Mouse (Mus musculus): ENCODE measurements around the gene Phldb1.
"Not testable (repeated sequence)": the region's sequence is repeated elsewhere in the genome, so short reads cannot be mapped to it uniquely, and the experiment has no call there.

Phldb1 gene

DNA sequence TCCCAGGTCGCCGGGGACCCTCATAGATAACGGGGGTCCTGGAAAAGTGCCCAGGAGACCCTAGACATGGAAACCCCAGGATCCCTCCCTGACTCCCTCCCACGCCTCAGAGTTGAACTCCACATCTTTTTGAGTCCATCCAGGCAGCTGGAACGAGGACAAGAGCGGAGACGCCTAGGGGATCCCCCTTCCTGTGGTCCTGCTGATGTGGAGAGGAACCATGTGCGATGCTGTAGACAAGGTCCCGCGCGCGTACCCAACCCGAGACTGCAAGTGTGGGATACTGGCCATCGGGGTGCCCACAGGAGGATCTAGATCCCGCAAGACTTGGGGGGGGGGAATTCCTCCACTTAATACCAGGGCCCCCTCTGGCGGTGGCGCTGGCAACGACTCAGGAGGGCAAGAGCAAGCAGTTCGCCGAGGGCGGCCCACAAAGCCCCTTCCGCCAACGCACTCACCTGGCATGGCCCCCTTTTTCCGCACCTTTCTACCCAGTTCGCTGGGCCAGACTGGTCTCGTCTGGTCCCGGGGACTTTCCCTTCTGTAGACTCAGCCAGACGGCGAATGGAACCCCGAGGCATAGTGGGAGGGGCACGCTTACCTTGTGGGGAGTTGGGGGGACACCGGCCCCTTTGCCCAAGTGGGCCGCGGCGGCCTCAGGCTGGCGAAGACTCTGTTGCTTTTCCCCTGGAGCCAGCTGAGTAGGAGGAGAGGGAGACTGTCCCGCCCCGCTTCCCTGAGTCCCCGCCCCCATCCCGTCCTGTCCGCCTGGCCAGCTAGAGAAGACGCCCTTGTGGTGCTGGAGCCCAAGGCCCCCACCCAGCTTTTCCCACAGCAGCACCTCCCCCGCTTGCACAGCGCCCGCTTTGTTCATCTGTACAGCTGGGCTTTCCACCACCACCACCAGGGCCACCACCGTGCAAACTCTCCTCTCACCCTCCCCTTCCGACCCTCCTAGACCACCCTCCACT, at the start of gene Phldb1:
Gene Phldb1, minus strand, starts transcription at position 675 of the 971 bp plus-strand sequence.
- peak; percentile 71 for DNase-seq (ENCODE audit: low read depth, low spot score)

DNA sequence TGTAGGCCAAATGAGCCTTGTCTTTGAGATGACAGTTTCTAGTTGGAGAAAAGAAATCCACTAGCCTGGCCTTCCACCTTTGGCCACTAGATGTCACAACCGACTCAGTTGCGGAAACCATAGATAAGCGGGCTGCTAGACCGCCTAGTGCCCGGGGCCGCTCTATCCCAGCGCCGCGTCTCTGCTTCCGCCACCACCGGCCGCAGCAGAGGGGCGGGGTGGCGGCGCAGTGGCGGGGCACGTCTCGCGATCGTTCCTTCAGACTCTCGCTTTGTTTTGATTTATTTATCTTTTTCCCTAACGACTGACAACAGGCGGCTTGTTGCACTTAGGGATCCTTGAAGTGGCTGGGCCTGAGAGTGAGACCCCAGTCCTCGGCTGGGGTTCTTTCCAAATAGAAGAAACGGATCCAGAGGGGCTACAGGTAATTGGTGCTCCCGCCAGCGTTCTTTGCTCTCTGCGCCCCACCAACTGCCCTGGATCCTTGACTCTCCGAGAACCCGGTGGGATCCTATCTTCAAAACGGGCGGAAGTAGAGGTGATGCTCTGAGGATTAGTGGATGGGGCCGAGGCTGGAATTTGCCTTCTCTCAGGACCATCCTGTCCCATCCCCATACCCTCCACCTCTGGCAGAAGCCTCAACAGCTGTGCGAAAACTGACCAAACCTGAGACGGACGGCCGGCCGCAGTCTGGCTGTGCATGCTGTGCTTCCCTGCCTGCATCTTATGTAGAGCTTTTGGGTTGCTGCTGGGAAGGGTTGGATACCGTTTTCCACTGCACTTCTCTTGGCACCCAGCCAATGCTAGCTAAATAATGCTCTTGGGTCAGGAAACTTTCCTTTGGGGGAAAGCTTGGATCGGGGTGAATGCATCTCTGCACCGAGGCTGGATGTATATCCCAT, 38.0 kb upstream of the Phldb1 start:
- peak; percentile 93 for DNase-seq (ENCODE audit: low read depth, low spot score)

DNA sequence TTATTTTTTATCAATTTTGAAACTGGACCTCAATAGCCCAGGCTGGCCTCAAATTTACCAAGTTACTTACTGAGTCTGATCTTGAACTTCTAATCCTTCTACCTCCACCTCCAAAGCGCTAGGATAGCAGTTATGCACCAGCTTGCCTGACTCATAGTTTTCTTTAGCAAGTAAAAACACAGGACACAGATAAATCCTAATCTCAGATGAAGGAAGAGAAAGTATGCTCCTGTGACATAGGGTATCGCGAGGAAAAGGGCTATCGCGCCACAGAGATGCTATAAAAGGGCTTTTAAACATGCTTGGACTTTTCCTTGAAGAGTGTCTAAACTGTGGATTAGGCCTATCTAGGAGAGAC, 37.4 kb upstream of the Phldb1 start:
- no peak for DNase-seq (ENCODE audit: low read depth, low spot score)

DNA sequence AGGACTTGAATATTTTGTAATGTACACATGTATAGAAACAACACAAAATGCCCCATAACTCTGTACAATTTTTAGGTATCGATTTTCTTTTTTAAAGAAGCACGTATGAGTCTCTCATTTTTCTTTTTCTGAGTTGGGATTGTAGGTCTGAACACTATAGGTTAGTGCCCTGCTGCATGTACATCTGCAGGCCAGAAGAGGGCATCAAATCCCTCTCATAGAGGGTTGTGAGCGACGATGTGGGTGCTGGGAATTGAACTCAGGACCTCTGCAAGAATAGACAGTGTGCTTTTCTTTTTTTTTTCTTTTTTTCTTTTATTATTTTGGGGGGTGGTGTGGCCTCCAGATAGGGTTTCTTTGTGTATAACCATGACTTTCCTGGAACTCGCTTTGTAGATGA, 36.4 kb upstream of the Phldb1 start:
- DNase-seq (ENCODE audit: low read depth, low spot score): no peak

DNA sequence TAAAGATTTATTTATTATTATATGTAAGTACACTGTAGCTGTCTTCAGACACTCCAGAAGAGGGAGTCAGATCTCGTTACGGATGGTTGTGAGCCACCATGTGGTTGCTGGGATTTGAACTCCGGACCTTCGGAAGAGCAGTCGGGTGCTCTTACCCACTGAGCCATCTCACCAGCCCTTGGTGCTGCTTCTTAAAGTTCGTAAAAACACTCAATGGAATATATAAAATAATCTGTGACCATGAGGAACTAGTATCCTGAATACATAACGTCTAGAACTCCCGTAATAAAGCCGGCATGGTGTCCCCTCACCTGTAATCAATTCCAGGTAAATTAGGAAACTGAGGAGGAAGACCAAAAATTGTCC, 33.0 kb upstream of the Phldb1 start:
- not testable (repeated sequence) for DNase-seq (ENCODE audit: low read depth, low spot score)

DNA sequence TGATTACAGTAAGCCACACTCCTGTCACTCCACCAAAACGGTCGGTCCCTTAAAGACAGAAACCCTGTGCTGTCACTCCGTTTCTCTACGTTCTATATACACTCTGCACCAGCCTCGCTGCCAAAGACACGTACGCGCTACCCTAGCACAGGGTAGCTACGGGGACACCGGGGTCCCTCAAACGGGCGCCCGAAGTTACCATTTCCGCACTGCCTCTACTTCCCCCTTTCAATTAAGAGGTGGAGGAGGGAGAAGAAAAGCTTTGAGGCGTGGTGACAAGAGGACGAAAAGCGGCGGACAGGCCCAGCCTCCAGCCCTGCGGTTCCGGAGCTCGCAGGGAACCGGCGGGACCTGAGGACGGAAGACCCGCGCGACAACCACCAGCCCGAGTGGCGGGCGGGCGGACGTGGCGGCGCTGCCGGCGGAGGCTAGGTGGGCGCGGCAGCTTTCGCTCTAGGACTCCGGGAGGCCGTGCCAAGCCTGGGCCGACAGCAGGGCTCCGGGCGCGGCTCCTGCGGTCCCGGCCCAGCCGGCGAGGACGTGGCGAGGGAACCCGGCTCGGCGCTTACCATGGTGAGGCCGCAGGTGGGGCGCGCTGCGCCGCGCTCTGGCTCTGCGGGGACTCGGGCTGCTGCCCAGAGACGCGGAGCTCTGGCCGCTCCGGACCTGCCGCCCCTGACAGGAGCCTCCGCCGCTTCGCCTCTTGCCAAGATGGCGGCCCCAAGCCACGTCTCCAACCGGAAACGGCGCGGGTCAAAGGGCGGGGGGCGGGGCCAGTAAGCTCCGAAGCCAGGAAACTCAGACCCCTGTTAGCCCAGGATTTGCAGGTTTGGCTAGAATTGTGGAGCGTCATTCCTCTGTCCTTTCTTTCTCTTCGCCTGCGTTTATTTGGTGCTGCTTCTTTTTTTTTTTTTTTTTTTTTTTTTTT, 32.4 kb upstream of the Phldb1 start, which contains the start of the genes Arcn1 and Ift46:
Gene Arcn1, minus strand, starts transcription at position 745 of the 928 bp plus-strand sequence.
Gene Ift46, plus strand, starts transcription at position 808 of the 928 bp plus-strand sequence.
- peak; percentile 86 for DNase-seq (ENCODE audit: low read depth, low spot score)

DNA sequence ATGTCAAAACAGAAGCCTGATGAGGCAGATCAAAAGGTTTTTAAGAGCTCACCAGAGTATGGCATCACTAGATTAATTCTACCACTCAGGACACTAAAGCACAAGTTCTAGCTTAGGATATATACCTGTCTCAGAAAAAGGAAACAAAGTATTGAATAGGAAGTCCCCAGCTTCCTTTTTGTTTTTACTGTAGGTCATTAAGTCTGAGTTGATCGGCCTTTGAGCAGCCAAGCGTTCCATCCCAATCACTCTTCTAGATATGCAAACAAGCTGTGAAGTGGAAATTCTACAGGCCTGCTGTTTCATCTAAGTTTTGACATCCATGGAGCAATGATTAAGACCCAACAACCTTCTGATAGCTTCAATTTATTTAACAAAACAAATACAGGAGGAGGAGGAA, 25.9 kb upstream of the Phldb1 start:
- no peak for DNase-seq (ENCODE audit: low read depth, low spot score)

DNA sequence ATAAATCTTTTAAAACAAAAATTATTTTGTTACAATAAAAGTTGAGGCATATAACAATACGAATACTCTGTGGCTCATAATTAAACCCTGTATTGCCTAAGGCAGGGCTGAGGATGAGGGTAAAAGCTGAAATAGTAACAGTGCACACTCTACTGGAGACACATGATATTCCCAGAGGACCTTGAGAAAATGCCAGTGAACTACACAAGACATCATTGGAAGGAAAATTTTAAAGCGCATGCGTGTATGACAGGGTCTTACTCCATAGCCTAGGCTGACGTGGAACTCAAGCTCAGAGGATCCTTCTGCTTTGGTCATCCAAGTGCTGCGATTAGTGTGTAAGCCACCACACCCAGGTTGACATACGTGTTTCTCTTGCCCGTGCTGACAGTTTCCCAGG, 13.5 kb upstream of the Phldb1 start:
- no peak for DNase-seq (ENCODE audit: low read depth, low spot score)

DNA sequence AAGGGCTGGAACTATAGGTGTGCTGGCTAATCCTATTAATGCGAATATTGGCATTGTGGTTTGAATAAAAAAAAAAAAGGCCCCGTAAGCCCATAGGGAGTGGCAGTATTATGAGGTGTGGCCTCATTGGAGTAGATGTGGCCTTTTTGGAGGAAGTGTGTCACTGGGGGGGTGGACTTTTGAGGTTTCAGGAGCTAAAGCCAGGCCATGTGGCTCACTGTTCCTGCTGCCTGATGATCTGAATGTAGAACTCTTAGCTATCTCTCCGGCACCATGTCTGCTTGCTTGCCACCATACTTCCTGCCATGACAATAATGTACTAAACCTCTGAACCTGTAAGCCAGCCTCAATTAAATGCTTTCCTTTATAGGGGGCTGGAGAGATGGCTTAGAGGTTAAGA, 12.3 kb upstream of the Phldb1 start:
- no peak for DNase-seq (ENCODE audit: low read depth, low spot score)

DNA sequence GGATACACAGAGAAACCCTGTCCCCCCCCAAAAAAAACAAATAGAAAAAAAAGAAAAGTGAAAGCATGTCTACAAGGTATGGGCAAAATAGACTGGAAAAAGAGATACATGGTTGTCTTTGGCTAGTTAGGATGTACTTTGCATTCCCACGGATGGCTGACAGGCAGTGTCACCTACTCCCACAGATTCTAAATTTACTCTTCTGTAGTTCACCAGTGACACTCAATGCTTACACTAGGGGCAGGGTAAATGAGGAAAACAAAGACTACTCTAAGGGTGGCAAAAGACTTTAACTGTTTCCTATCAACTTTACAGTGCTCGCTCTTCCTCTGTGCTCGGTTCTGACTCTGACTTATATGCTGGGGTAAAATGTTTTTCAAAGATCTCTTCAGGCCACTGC, 11.7 kb upstream of the Phldb1 start:
- DNase-seq (ENCODE audit: low read depth, low spot score): no peak

DNA sequence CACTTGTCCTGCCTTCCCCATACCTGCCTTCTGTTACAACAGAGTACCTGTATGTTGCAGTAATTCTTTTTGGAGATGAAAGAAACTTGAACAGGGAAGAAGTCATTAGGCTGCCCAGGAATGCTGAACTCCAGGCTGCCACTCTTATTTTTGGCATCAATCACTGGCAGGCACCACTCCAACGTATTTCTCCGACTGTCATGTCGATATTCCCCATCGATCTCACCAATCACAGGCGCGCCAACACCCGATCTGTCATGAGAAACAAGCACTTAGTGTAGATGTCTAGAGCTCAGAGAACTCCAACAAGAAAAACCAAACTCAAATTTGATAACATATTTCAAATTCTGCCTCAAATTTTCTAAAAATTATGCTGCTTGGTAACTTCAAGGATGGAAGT, 10.4 kb upstream of the Phldb1 start:
- DNase-seq (ENCODE audit: low read depth, low spot score): no peak

DNA sequence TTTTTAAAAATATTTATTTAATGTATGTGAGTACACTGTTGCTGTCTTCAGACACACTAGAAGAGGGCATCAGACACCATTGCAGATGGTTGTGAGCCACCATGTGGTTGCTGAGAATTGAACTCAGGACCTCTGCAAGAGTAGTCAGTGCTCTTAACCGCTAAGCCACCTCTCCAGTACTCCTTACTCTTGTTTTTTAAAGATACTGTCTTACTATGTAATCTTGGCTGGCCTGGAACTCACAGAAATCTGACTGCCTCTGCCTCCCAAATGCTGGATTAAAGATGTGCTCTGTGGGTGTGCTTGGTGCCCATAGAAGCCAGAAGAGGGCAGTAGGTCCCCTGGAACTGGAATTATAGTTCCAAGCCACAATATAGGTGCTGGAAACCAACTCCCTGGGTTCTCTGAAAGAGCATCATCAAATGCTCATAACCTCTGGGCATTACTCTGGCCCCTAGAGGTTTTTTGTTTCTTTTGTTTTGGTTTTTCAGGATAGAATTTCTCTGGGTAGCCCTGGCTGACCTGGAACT, 5.7 kb upstream of the Phldb1 start:
- no peak for DNase-seq (ENCODE audit: low read depth, low spot score)

DNA sequence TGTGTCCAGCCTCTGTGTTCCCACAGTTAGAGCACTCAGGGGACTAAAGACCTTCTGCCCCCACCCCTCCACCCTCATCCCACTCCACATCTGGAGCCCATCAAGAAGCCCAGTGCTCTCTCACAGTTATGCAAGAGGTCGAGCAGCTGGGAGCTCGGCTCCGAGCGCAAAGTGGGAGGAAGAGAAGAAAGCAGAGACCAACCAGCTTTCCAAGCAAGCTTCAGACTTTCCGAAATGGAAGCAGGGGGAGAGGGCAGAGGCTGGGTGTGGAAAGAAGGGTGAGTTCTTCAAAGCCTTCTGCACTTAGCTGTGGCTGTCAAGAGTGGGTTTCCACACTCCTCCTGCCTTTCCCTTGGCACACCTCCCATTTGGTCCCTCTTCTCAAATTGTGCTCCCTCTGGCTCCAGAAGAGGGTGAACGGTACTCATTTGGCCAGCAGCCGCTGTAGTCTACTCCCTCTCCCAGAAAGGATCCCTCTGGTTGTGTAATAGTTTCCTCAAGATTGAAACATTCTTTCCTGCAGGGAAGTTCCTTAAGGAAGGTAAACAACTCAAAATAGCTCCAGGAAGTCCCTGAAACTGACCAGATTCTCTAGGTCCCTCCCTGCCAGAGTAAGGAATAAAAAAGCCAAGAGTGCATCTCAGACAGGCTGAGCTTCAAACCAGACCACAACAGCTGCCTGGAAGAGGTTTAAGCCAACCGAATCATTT, 2.4 kb upstream of the Phldb1 start:
- peak; percentile 73 for DNase-seq (ENCODE audit: low read depth, low spot score)

DNA sequence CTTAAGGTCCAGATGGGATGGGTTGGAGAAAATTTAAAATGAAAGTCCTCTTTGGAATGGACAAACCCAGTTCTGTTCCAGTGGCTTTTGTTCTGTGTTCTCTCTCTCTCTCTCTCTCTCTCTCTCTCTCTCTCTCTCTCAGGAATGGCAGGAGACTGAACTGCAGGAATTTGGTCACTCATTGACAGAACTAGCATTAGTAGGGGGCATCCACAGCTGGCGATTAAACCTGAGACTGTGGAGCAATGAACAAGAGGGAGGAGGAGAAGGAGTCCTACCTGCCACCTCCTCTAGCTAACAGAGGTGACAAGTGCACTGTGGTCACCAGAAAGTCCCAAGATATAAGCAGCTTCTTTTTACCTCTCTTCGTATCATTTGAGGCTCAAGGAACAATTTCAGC, 1.3 kb upstream of the Phldb1 start:
- no peak for DNase-seq (ENCODE audit: low read depth, low spot score)

DNA sequence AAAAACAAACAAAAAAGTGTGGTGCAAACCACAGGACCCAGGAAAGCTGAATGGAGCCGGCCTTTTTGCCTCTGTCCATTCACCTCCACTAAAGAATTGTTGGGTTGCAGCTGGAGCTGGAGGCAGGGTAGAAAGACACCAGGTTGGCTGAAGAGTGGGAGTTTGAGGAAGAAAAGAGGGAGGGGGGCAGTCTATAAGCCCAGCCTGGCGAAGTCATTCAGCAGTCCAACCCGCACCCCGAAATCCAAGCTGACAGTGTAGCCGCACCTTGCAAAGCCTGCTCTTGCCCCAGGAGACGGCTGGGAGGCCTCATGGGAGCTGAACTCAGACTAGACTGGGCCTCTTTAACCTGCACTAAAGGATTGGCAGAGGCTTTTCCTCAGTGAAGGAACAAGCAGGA, 888 bp upstream of the Phldb1 start:
- no peak for DNase-seq (ENCODE audit: low read depth, low spot score)

DNA sequence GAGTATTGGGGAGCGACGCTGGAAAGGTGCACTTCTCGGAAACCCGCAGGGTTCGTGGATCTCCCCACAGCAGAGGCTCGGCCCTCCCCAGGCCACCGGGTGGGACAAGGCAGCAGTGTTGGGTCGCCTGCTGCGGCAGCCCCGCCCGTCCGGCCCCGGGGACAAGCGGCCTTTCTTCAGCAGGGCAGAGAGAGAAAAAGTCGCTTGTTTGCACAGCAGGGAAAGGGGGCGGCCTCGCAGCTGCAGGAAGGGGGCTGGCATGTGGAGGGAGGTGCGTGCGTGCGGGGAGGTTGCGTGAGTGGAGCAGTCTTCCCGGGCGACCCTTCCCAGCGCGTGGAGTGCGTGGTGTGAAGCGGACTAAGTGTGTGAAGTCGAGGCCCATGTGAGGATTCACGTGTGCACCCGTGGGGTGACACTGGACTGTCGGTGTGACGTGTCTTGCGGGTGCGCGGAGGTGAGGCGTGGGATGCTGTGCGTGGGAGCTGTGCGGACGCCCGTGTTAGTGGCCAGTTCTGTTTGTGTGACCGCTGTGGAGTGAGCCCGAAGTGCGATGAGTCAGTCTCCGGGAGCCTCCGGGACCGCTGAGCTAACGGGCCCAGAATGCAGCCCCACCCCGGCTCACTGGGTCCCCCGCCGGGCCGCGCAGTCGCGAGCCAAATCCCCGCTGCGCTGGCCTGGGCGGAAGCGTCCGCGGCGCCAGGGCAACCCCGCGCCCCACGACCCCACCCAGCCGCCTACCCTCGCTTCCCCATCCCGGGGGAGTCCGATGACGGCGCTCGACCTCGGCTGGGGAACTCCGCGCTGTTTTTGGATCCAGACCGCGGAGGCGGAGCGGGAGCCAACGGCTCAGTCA, 1.1 kb downstream of the Phldb1 start:
- no peak for DNase-seq (ENCODE audit: low read depth, low spot score)

DNA sequence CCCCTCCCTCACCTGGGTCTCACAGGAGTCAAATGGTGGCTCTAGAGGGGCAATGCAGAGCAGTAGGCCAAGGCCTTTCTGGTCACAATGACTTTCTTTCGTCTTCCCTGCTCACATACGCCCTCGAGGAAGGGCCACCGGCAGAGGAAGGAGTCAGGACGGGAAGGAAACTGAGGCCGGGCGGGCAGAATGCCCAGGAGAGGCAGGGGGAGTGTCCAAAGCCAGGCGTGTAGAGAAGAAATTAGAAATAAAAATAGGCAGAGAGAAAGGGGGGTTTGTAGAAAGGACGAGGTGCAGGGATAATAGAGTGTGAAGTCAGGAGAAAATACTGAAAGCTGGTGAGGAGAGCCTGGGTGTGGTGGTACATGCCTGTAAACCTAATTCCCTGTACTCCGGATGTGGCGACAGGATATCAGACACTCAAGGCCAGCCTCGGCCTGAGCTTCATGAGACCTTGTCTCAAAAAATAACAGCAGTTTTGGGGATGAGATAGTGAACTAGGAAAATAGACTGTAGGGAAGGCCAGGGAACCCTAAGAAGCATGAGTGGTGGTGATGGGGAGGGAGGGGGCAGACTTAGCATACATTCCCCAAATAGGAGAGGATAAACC, 2.0 kb downstream of the Phldb1 start:
- DNase-seq (ENCODE audit: low read depth, low spot score): no peak

DNA sequence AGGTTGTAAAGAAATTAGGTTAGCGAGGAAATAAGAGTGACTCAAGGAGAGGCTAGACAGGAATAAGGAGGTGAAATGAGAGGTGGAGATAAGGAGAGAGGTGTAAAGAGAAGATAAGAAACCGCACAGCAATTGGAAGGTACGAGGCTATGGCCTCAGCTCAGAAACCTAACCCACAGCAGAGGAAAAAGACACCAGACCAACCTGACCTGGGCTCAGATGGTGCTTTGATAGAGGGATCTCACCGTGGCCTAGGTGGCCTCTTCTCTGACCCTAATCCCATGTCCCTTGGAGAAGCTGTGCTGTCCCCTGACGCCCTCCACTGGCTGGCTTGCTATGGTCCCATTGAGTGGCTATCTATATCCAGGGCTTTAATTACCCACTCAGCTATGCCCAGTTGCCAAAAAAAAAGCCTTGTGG, 2.9 kb downstream of the Phldb1 start:
- no peak for DNase-seq (ENCODE audit: low read depth, low spot score)

DNA sequence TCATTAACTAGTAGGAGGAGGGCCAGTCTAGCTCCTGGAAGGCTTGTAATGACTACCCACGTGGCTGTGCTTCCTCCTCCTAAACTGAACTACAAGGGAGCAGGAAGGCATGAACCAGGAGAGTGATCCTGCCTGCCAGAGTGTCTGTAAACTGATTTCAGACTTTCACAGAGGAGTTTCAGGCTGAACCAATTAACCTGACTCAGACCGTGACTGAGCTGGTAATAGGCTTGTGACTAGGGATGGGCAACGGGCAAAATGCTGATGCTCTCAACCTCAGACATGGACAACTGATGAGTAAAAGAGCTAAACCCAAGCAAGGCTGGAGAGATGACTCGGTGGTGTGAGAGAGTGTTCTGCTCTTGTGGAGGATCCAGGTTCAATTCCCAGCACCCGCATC, 7.6 kb downstream of the Phldb1 start:
- no peak for DNase-seq (ENCODE audit: low read depth, low spot score)

Data from forelimb bud, embryonic 11.5 days (tissue).